Mouse (Mus musculus): Measurements from ENCODE around the gene Ankib1.

GRCm38 (mm10) chr5:3669938-3670554 is 132.7 kb downstream of the Ankib1 start:
- TF ChIP-seq NRF1 (IDR thresholded peaks at IDR 0.05; ENCODE audit: insufficient read depth, low read depth, low read length, poor library complexity, severe bottlenecking) (no peak), USF1 (IDR thresholded peaks at IDR 0.05; ENCODE audit: low read depth, low read length) (no peak), MAX (IDR thresholded peaks at IDR 0.05; ENCODE audit: low read length) (no peak), ZNF384 (IDR thresholded peaks at IDR 0.05; ENCODE audit: low read depth, low read length) (no peak), CTCF (IDR thresholded peaks at IDR 0.05 in 2 of 3, conservative IDR thresholded peaks at IDR 0.05 in 1 of 3; ENCODE audit: control insufficient read depth in 1 of 3, insufficient read depth in 1 of 3, low read depth in 2 of 3, low read length in 3 of 3, poor library complexity in 1 of 3, severe bottlenecking in 1 of 3) (no peak), ZC3H11A (IDR thresholded peaks at IDR 0.05; ENCODE audit: low read depth, low read length) (0 out of 2 replicates have a peak, but pooled peaks have one; percentile 6), POLR2A (IDR thresholded peaks at IDR 0.05; ENCODE audit: control insufficient read depth in 1 of 2, insufficient read depth in 1 of 2, low read depth in 1 of 2, low read length in 2 of 2, poor library complexity in 1 of 2) (no peak), ZMIZ1 (IDR thresholded peaks at IDR 0.05; ENCODE audit: low read depth, low read length) (no peak), MYC (IDR thresholded peaks at IDR 0.05; ENCODE audit: low read depth, low read length) (no peak), SMC3 (IDR thresholded peaks at IDR 0.05; ENCODE audit: low read depth, low read length) (no peak), EP300 (IDR thresholded peaks at IDR 0.05; ENCODE audit: low read depth in 1 of 2, low read length in 2 of 2) (peak; percentile 65 to 66), GATA1 (IDR thresholded peaks at IDR 0.05; ENCODE audit: low read depth, low read length) (peak; percentile 41)
